Mouse (Mus musculus): ENCODE results near the gene Mrpl55. TPM values are rescaled to one million over a fixed set of nuclear protein-coding genes. Genes with fewer than 3 reads are reported as not detected.

The Mrpl55 gene
- polyA plus RNA-seq, 1 experiment, result 48.7 TPM

- DNase-seq (ENCODE audit: extremely low spot score in 1 of 2, low spot score in 1 of 2), result no peak
Measured at GRCm38 (mm10) chr11:59226787-59227603, 24.7 kb downstream of the Mrpl55 start.

- no peak for DNase-seq (ENCODE audit: extremely low spot score in 1 of 2, low spot score in 1 of 2)
Measured at GRCm38 (mm10) chr11:59227604-59228121, 25.4 kb downstream of the Mrpl55 start.

DNA sequence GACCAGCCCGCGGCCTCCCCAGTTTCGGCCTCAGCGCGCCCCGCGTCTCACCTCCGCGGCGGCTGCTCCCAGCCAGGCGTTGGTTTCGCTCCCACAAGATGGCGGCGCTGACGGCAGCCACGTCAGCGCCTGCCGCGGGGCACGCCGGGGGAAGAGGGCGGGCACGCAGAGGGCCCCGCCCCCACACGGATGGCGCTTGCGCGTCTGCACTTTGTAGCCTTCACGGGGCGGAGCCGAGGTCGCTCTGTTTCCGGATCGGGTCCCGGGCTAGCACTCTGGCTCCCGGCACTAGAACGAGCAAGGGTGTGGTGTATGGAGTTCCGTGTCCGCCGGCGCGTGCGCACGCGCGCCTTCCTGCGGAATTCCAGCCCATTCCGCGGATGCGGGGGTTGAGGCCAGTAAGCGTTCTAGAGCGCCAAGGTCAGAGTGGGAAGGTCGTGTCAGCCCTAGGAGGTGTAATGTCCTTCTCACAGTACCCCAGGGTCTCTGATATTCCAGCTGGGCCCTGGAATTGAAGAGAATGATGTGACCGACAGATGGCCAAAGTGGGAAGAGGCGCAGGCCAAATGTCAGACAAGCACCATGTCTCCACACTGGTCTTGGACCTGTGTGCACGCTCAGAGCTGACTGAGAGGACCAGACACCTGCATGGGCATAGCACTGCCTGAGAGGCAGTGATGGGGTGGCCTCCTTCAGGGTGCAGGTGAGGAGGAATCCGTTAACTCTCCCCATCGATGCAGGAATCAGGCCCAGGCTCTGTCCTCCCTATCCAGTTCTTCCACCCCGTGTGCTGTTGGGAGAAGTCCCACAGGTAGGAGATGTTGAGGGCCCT lies 26.1 kb downstream of the Mrpl55 start, which contains the start of gene Arf1:
Gene Arf1, minus strand, starts transcription at position 149 of the 832 bp plus-strand sequence.
- peak; percentile 91 to 97 for DNase-seq (ENCODE audit: extremely low spot score in 1 of 2, low spot score in 1 of 2)

DNA sequence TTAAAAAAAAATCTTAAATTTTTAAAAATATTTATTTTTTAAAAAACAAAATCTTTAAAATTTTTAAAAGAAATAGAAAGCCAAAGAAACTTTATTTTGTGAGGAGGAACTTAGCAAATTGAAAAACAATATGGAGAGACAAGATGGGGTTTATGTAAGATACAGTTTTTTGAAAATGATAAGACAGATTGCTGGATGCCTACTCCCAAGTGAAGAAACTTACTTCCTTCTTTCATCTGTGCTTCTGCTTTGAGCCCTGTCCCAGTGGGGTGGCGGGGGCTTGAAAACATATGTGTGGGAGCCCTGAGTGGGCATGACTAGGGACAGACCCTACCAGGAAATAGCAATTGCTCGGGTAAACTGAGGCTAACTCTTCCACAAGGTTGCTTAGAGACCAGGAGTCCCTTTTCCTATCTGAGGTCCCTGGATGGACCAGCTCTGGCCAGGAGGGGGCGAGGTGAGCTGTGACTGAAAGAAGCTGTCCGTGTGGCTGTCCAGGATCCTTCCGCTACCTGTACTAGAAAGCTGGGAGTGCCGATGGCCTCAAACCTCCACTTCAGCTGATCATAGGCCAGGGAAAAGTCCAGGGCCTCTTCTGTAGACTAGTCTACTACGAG lies 28.0 kb downstream of the Mrpl55 start:
- peak in 1 of 2 experiments; percentile 68 for DNase-seq (ENCODE audit: extremely low spot score in 1 of 2, low spot score in 1 of 2)

DNA sequence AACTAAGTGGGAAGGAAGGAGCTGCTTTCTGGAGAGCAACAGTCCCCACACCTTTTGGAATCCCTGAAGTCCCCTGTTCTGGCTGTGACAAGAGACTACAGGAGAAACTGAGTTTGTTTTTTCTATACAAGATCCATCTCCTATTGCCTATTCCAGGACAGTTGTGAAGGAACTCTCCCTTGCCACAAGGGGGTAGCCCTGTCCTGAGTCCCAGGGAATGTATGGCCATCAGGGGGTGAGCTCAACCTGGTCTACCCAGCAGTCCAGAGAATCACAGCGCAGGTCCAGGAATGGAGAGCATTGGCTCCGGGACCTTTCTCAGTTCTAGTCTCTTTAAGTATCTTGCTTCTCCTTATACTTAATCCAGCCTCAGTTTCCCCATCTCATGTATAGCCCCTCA lies 30.5 kb downstream of the Mrpl55 start:
- DNase-seq (ENCODE audit: extremely low spot score in 1 of 2, low spot score in 1 of 2), result no peak

DNA sequence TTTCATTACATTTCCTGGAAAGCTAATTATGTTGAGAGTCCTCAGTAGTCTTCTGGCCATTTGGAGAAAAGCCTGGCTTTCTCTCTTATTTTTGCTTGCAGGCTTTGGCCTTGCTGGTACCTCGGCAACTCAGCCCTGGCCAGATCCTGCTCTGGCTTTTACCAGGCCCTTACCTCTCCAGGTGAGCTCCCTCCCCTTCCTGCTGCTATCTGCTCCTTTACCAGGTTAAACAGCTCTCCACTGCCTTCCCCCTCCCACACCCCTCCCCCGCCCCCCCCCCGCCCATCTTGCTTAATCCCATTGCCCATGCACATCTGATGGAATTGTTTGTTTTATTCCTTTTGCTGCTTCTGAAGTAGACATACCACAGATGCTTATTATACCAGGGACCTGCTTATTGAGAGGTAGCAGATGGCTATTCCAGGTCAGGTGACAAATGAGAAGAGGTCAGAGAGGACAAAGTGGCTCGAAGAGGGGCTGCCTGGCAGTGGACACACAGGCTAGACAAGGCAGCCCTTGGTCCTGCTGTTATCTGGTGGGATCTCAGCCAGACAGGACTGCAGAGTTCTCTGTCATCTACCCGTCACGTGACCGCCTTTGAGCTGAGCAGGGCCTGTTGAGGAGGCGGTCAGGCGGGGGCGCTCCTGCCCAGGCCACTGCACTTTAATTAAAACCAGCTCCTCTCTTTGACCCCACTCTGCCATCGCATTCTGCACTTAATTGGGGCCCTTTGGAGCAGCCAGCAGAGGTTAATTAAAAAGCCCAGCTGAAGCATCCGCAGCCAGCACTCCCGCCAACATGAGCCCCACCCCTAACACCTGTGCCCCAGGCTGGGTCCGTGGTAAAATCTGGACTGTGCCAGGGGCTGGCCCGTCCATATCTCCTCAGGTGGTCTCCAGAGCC lies 36.5 kb downstream of the Mrpl55 start:
- peak in 1 of 2 experiments; percentile 59 for DNase-seq (ENCODE audit: extremely low spot score in 1 of 2, low spot score in 1 of 2)

GRCm38 (mm10) chr11:59239428-59239785 lies 37.1 kb downstream of the Mrpl55 start:
- DNase-seq (ENCODE audit: extremely low spot score in 1 of 2, low spot score in 1 of 2), result no peak

GRCm38 (mm10) chr11:59239796-59240195 lies 37.5 kb downstream of the Mrpl55 start:
- DNase-seq (ENCODE audit: extremely low spot score in 1 of 2, low spot score in 1 of 2), result no peak

DNA sequence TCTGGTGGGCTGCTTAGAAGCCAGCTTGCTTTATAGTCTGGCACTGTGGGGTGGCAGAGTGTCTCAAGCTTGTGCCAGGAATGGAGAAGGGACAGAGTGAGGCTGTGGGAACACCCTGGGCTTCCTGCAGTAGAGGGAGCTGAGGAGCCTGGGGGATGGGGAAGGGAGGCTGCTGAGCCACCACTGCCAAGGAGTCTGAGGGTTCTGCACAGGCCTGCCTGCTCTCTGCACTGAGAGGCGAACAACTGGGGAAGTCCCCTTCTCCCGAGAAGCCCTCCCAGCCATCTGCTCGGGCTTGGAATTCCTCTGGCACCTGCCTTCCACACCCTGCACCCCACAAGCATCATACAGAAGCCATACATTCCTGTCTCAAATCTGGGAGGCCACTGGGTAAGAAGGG lies 39.6 kb downstream of the Mrpl55 start:
- no peak for DNase-seq (ENCODE audit: extremely low spot score in 1 of 2, low spot score in 1 of 2)

DNA sequence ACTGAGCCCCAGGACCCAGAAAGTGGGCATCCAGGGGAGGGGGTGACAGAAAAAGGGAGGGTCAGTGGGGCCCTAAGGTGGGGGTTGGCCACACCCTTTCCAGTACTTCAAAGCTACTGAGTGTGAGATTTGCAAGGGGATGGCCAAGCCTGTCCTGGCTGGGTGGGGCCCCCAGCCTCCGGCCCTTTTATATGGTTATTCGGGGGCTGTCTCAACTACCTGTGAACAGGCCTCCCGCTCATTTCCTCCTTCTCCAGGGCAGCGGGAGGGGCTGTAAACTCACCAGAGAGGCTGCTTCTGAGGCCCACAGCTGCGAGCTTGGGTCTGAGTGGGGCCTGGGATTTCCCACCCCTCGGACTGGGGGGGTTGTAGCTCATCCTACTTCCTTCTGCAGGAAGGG lies 41.6 kb downstream of the Mrpl55 start:
- DNase-seq (ENCODE audit: extremely low spot score in 1 of 2, low spot score in 1 of 2), result no peak

GRCm38 (mm10) chr11:59248101-59248500 lies 45.8 kb downstream of the Mrpl55 start:
- no peak for DNase-seq (ENCODE audit: extremely low spot score in 1 of 2, low spot score in 1 of 2)

Other genes starting within 250 kb of the Mrpl55 start
- 54.3 and 57.7 TPM in 2 replicates for gene Hist3h2a, start 247.8 kb upstream of the Mrpl55 start, polyA plus RNA-seq (2012; rRNA removed)
- 7.8 and 9.7 TPM in 2 replicates for gene Trim17, start 247.8 kb upstream of the Mrpl55 start, polyA plus RNA-seq (2012; rRNA removed)
- gene Trim11, start 224.4 kb upstream of the Mrpl55 start, polyA plus RNA-seq (2012; rRNA removed), result 26.2 and 28.4 TPM in 2 replicates
- gene Obscn, start 66.1 kb upstream of the Mrpl55 start, polyA plus RNA-seq (2012; rRNA removed), result 1.1 and 1.4 TPM in 2 replicates
- 6.4 and 7.0 TPM in 2 replicates for gene Iba57, start 38.7 kb upstream of the Mrpl55 start, polyA plus RNA-seq (2012; rRNA removed)
- gene Gjc2, start 19.3 kb upstream of the Mrpl55 start, polyA plus RNA-seq (2012; rRNA removed), result 13.8 and 16.7 TPM in 2 replicates
- gene Guk1, start 10.3 kb upstream of the Mrpl55 start, polyA plus RNA-seq (2012; rRNA removed), result 232 and 250 TPM in 2 replicates
- 33.2 and 35.6 TPM in 2 replicates for gene 2310033P09Rik, start 5.8 kb downstream of the Mrpl55 start, polyA plus RNA-seq (2012; rRNA removed)
- 593 and 603 TPM in 2 replicates for gene Arf1, start 25.8 kb downstream of the Mrpl55 start, polyA plus RNA-seq (2012; rRNA removed)
- 0.04 TPM in 1 of 2 replicates, not detected in the other for gene Wnt3a, start 88.3 kb downstream of the Mrpl55 start, polyA plus RNA-seq (2012; rRNA removed)
- 9.4 and 12.2 TPM in 2 replicates for gene Wnt9a, start 104.4 kb downstream of the Mrpl55 start, polyA plus RNA-seq (2012; rRNA removed)
- gene Prss38, start 173.2 kb downstream of the Mrpl55 start, polyA plus RNA-seq (2012; rRNA removed), result 0.11 and 0.12 TPM in 2 replicates
- 14.7 and 15.6 TPM in 2 replicates for gene Jmjd4, start 247.6 kb downstream of the Mrpl55 start, polyA plus RNA-seq (2012; rRNA removed)
- gene Snap47, start 248.7 kb downstream of the Mrpl55 start, polyA plus RNA-seq (2012; rRNA removed), result 337 and 389 TPM in 2 replicates

All from frontal cortex, adult 2 months (tissue).